Mouse (Mus musculus) hindbrain, postnatal 0 days (tissue): ENCODE data around the gene Aff4. TPM values are rescaled to one million over a fixed set of nuclear protein-coding genes. Genes with fewer than 3 reads are reported as not detected.

Experiments
- ATAC-seq: fragments of 200-750 bp; cut with Nextera tagmentation; 2 replicates; pipeline ENCODE4 v1.8.0; 2017; ENCODE audit warnings: mild to moderate bottlenecking, moderate TSS enrichment, moderate library complexity
- DNase-seq: peaks from one replicate; pipeline ENCODE4 v3.0.0-alpha.2; 2015; ENCODE audit warnings: low spot score
- H3K27ac ChIP-seq: fragments of 300-500 bp; sonication (generic); 2 replicates; pipeline ENCODE4 v1.5.1; 2014; ENCODE audit warnings: mild to moderate bottlenecking
- H3K27me3 ChIP-seq: fragments of 300-500 bp; sonication (generic); 2 replicates; pipeline ENCODE4 v1.6.1; 2014; ENCODE audit warnings: low read length, mixed read lengths; ENCODE audit not compliant: insufficient read depth
- H3K36me3 ChIP-seq: fragments of 300-500 bp; sonication (generic); 2 replicates; pipeline ENCODE4 v1.6.1; 2014; ENCODE audit warnings: low read length, mixed read lengths; ENCODE audit not compliant: insufficient read depth
- H3K4me1 ChIP-seq: fragments of 300-500 bp; sonication (generic); 2 replicates; pipeline ENCODE4 v1.6.1; 2014; ENCODE audit warnings: antibody characterized with exemption, low read length, mixed read lengths; ENCODE audit not compliant: insufficient read depth
- H3K4me2 ChIP-seq: fragments of 300-500 bp; sonication (generic); 2 replicates; pipeline ENCODE4 v1.6.1; 2014; ENCODE audit warnings: low read depth, mild to moderate bottlenecking, low read length, moderate library complexity, mixed read lengths
- H3K4me3 ChIP-seq: fragments of 300-500 bp; sonication (generic); 2 replicates; pipeline ENCODE4 v1.5.1; 2014; ENCODE audit warnings: low read length
- H3K9ac ChIP-seq: fragments of 300-500 bp; sonication (generic); replicated peaks from 2 replicates; pipeline ENCODE4 v1.6.1; 2014; ENCODE audit warnings: mild to moderate bottlenecking, low read length, moderate library complexity, mixed read lengths
- H3K9me3 ChIP-seq: fragments of 300-500 bp; sonication (generic); 2 replicates; pipeline ENCODE4 v1.6.1; 2016; ENCODE audit warnings: low read length, mixed read lengths
- CTCF ChIP-seq: IDR thresholded peaks from 2 replicates; pipeline ENCODE4 v1.5.1; 2016; ENCODE audit warnings: antibody characterized with exemption, control low read depth, low read depth
- WGBS: fragments of 180-500 bp; shearing (Covaris S2); extraction: QIAGEN DNeasy Blood & Tissue Kit; methylation state at CpG from one replicate; pipeline ENCODE4 v1.1.7; 2014; 5-methylcytosine and 5-hydroxymethylcytosine counted together
- polyA plus RNA-seq: library from polyadenylated mRNA; unstranded; fragments of >200 nt; fragmentation: Nextera tagmentation; extraction: Ambion mirVana; gene quantifications from 2 replicates; pipeline ENCODE4 v1.2.1, GENCODE M21; 2015
- total RNA-seq: library from RNA; depleted of rRNA; stranded (reverse); fragments of >200 nt; gene quantifications from 2 replicates; pipeline ENCODE4 v1.2.3, GENCODE M21; 2014

Aff4 gene
- total and polyA plus RNA-seq, 2 experiments from 2014 or later, result 91.0 to 111 TPM

- Histone ChIP-seq H3K27me3 (no peaks in the 10 kb centered on the region), H3K4me2 (no peak overlapping the region), H3K36me3 (peaks cover 8% of the 10 kb centered on the region; the same call in 1 of the 2 replicates), H3K4me1 (peaks cover 11% of the 10 kb centered on the region), H3K4me3 (no peak overlapping the region), H3K27ac (no peak overlapping the region), H3K9me3 (no peaks in the 10 kb centered on the region), H3K9ac (no peak overlapping the region)
- TF ChIP-seq CTCF, result no peak
- ATAC-seq (no peak), DNase-seq (no peak)
- 59% methylated on average over 6 of the region's 6 CpGs for WGBS
Observed at GRCm38 (mm10) chr11:53433057-53433456, 82.4 kb downstream of the Aff4 start.

DNA sequence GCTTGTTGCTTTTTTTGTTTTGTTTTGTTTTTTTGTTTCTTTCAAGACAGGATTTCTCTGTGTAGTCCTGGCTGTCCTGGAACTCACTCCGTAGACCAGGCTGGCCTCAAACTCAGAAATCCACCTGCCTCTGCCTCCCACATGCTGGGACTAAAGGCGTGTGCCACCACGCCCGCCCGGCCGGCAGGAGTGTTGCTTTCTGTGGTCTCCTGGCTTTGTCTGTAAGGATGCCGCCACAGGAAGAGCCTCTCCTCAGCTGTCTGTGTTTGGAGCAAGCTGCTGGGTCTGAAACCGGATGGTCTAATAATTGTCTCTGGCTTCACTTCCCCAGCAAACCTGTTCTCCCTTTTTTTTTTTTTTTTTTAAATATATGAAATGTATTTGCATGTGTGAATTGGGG, 84.9 kb downstream of the Aff4 start:
- Histone ChIP-seq H3K27me3 (no peaks in the 10 kb centered on the region), H3K36me3 (no peaks in the 10 kb centered on the region), H3K9me3 (no peaks in the 10 kb centered on the region), H3K4me3 (no peak overlapping the region), H3K27ac (no peak overlapping the region), H3K4me1 (0 out of 2 replicates have a peak, but pooled peaks cover 4% of the 10 kb centered on the region), H3K4me2 (no peak overlapping the region), H3K9ac (no peak overlapping the region)
- ATAC-seq (no peak), DNase-seq (no peak)
- WGBS, result 81% methylated on average over 8 of the region's 8 CpGs
- no peak for TF ChIP-seq CTCF

DNA sequence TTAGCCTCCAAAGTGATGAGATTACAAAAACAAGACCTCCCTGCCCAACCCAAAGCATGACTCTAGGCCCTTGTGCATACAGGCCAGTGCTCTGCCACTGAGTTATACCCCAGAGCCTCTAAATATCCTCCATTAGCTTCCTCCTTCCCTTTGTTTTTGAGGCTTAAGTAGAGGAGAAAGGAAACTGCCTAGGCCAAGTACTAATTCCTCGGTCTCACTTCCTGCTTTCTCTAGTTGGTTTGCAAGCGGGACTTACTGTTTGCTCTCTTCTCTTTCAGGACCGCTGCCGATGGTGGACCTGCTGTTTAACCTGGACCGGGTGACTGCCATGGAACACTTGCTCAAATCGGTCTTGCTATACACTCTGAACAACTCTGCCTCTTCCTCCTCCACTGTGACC, 85.7 kb downstream of the Aff4 start:
- 91% methylated on average over 6 of the region's 6 CpGs for WGBS
- Histone ChIP-seq H3K27ac (no peak overlapping the region), H3K9me3 (no peaks in the 10 kb centered on the region), H3K36me3 (no peaks in the 10 kb centered on the region), H3K4me3 (no peak overlapping the region), H3K27me3 (no peaks in the 10 kb centered on the region), H3K9ac (no peak overlapping the region), H3K4me1 (0 out of 2 replicates have a peak, but pooled peaks cover 3% of the 10 kb centered on the region), H3K4me2 (no peak overlapping the region)
- DNase-seq (no peak), ATAC-seq (no peak)
- TF ChIP-seq CTCF, result no peak

GRCm38 (mm10) chr11:53441921-53442320, 91.3 kb downstream of the Aff4 start:
- 61% methylated on average over 12 of the region's 12 CpGs for WGBS
- H3K27ac ChIP-seq, result no peak overlapping the region
- no peaks in the 10 kb centered on the region for H3K27me3 ChIP-seq
- H3K9me3 ChIP-seq, result no peaks in the 10 kb centered on the region
- H3K36me3 ChIP-seq, result no peaks in the 10 kb centered on the region
- no peak for DNase-seq
- H3K4me3 ChIP-seq, result no peak overlapping the region
- no peak overlapping the region for H3K9ac ChIP-seq
- TF ChIP-seq CTCF, result no peak
- no peak overlapping the region for H3K4me2 ChIP-seq
- no peaks in the 10 kb centered on the region for H3K4me1 ChIP-seq
- ATAC-seq, result no peak

GRCm38 (mm10) chr11:53443861-53444260, 93.2 kb downstream of the Aff4 start:
- Histone ChIP-seq H3K4me3 (no peak overlapping the region), H3K9ac (no peak overlapping the region)

DNA sequence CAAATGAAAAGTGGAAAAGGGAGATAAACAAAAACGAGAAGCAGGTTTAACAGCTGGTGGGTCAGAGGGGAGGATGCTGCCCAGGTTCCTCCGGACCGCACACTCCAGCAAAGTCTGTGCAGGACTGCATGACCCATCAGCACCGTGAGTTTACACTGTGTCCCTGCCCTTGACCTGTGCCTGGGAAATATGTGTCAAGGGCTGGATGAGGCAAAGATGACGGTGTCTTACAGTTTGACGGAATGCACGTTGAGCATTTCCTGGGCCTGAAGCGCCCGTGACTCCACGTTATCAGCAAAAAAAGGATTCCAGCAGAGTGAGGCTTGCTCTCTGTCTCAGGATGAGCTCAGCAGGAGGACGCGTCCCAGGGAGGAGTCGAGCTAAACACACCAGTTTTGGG, 94.9 kb downstream of the Aff4 start:
- H3K4me1 ChIP-seq, result no peaks in the 10 kb centered on the region
- H3K27ac ChIP-seq, result no peak overlapping the region
- no peaks in the 10 kb centered on the region for H3K27me3 ChIP-seq
- ATAC-seq (no peak), DNase-seq (no peak)
- no peak for TF ChIP-seq CTCF
- H3K4me3 ChIP-seq, result no peak overlapping the region
- no peaks in the 10 kb centered on the region for H3K9me3 ChIP-seq
- H3K4me2 ChIP-seq, result no peak overlapping the region
- no peaks in the 10 kb centered on the region for H3K36me3 ChIP-seq
- no peak overlapping the region for H3K9ac ChIP-seq
- WGBS, result 63% methylated on average over 13 of the region's 13 CpGs

More at GRCm38 (mm10) chr11:53443861-53444260, 93.2 kb downstream of the Aff4 start:
- H3K9me3 ChIP-seq, result no peaks in the 10 kb centered on the region
- H3K27ac ChIP-seq, result no peak overlapping the region
- no peaks in the 10 kb centered on the region for H3K36me3 ChIP-seq
- 29% methylated on average over 6 of the region's 6 CpGs for WGBS
- H3K27me3 ChIP-seq, result no peaks in the 10 kb centered on the region
- H3K4me2 ChIP-seq, result no peak overlapping the region
- peak; percentile 71 for TF ChIP-seq CTCF
- DNase-seq (no peak), ATAC-seq (0 out of 2 replicates have a peak, but pooled peaks have one; percentile 53)
- H3K4me1 ChIP-seq, result no peaks in the 10 kb centered on the region

- Histone ChIP-seq H3K36me3 (no peaks in the 10 kb centered on the region), H3K4me1 (no peaks in the 10 kb centered on the region), H3K4me3 (no peak overlapping the region), H3K9me3 (no peaks in the 10 kb centered on the region), H3K4me2 (no peak overlapping the region), H3K9ac (no peak overlapping the region), H3K27ac (no peak overlapping the region), H3K27me3 (no peaks in the 10 kb centered on the region)
- DNase-seq (no peak), ATAC-seq (no peak)
- 88% methylated on average over 13 of the region's 13 CpGs for WGBS
- no peak for TF ChIP-seq CTCF
Observed at GRCm38 (mm10) chr11:53446183-53446582, 95.5 kb downstream of the Aff4 start.
